Mouse (Mus musculus) limb, embryonic 11.5 days (tissue): Measurements from ENCODE around the gene Slc9c1. TPM values are rescaled to one million over a fixed set of nuclear protein-coding genes. Genes with fewer than 3 reads are reported as not detected.
"Not testable (repeated sequence)": the region's sequence is repeated elsewhere in the genome, so short reads cannot be mapped to it uniquely, and the experiment has no call there.

Source experiments
- ATAC-seq: fragments of 200-750 bp; cut with Nextera tagmentation; 2 replicates; pipeline ENCODE4 v1.8.0; 2017; ENCODE audit warnings: low read depth; ENCODE audit not compliant: insufficient number of reproducible peaks, low FRiP score, low TSS enrichment
- DNase-seq: peaks from one replicate; pipeline ENCODE4 v3.0.0-alpha.2; 2015; ENCODE audit warnings: low spot score
- H3K27ac ChIP-seq: fragments of 300-500 bp; sonication (generic); replicated peaks from 2 replicates; pipeline ENCODE4 v1.5.1; 2014; ENCODE audit warnings: low read depth, mild to moderate bottlenecking, low read length
- H3K27me3 ChIP-seq: fragments of 300-500 bp; sonication (generic); 2 replicates; pipeline ENCODE4 v1.6.1; 2014; ENCODE audit warnings: mild to moderate bottlenecking, low read length, mixed read lengths; ENCODE audit not compliant: control insufficient read depth, insufficient read depth
- H3K36me3 ChIP-seq: fragments of 300-500 bp; sonication (generic); 2 replicates; pipeline ENCODE4 v1.6.1; 2014; ENCODE audit warnings: mild to moderate bottlenecking, low read length, moderate library complexity, mixed read lengths; ENCODE audit not compliant: control insufficient read depth, insufficient read depth
- H3K4me1 ChIP-seq: fragments of 300-500 bp; sonication (generic); 2 replicates; pipeline ENCODE4 v1.6.1; 2014; ENCODE audit warnings: low read length, mixed read lengths; ENCODE audit not compliant: control insufficient read depth, insufficient read depth
- H3K4me2 ChIP-seq: fragments of 300-500 bp; sonication (generic); 2 replicates; pipeline ENCODE4 v1.6.1; 2014; ENCODE audit warnings: low read depth, mild to moderate bottlenecking, moderate library complexity; ENCODE audit not compliant: severe bottlenecking
- H3K4me3 ChIP-seq: fragments of 300-500 bp; sonication (generic); 2 replicates; pipeline ENCODE4 v1.5.1; 2014; ENCODE audit warnings: low read depth, low read length
- H3K9ac ChIP-seq: fragments of 300-500 bp; sonication (generic); 2 replicates; pipeline ENCODE4 v1.6.1; 2014; ENCODE audit warnings: mild to moderate bottlenecking, low read length
- H3K9me3 ChIP-seq: fragments of 300-500 bp; sonication (generic); 2 replicates; pipeline ENCODE4 v1.6.1; 2016; ENCODE audit warnings: low read length; ENCODE audit not compliant: control insufficient read depth
- WGBS: fragments of 180-500 bp; shearing (Covaris S2); extraction: QIAGEN DNeasy Blood & Tissue Kit; methylation state at CpG from one replicate; pipeline ENCODE4 v1.1.7; 2014; 5-methylcytosine and 5-hydroxymethylcytosine counted together
- polyA plus RNA-seq: library from polyadenylated mRNA; unstranded; fragments of >200 nt; fragmentation: Nextera tagmentation; extraction: Ambion mirVana; gene quantifications from 2 replicates; pipeline ENCODE4 v1.2.1, GENCODE M21; 2014

Slc9c1 gene
- polyA plus RNA-seq: not detected in 2 replicates

DNA sequence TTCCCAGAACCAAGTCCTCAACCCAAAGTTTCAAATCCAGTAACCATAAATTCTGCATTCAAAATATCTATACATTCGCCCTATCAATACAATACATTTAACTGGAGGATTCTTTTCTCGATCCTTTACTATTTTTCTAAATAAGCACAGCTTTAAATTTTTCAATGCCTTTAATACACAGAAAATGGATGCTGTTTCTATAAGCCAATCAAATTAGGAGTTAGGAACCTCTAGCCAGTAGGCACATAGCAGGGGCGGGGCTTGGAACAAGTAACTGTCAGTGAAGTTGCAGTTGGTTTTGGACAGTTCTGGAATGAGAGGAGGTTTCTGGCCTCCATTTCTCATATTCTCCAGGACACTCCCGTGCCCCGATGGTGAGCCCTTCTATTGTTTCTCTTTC, at the start of gene Slc9c1:
Gene Slc9c1, plus strand, starts transcription at position 301 of the 400 bp plus-strand sequence.
- Histone ChIP-seq H3K9me3 (no peaks in the 10 kb centered on the region), H3K4me2 (no peak within 1 kb of the TSS), H3K27ac (no peak within 1 kb of the TSS), H3K27me3 (no peaks in the 10 kb centered on the region), H3K4me1 (no peaks in the 10 kb centered on the region), H3K4me3 (no peak within 1 kb of the TSS), H3K36me3 (no peaks in the 10 kb centered on the region), H3K9ac (no peak within 1 kb of the TSS)
- no peak for DNase-seq
- ATAC-seq: no peak
- 88% methylated on average over 5 of the region's 5 CpGs for WGBS

DNA sequence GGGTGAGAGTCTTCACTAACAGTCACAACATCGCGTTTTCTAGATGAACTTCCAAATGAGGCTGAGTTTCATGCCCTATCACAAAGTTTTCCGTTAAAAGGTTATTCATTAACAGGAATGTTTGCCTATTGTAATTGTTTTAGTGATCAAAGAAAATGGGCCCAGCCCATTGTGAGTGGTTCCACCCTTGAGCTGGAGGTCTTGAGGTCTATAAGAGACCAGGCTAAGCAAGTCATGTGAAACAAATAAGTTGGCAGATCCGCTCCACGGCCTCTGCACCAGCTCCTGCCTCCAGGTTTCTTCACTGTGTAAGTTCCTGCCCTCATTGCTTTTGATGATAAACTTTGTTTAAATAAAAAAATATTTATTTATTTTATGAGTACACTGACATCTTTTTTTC, 42.2 kb upstream of the Slc9c1 start, which contains the start of gene Gm609:
Gene Gm609, minus strand, starts transcription at position 43 of the 400 bp plus-strand sequence.
- WGBS: 87% methylated on average over 5 of the region's 5 CpGs
- DNase-seq: no peak
- Histone ChIP-seq H3K9me3 (no peaks in the 10 kb centered on the region), H3K36me3 (no peaks in the 10 kb centered on the region), H3K4me3 (no peak within 1 kb of the TSS), H3K9ac (no peak within 1 kb of the TSS), H3K27me3 (no peaks in the 10 kb centered on the region), H3K27ac (no peak within 1 kb of the TSS), H3K4me1 (no peaks in the 10 kb centered on the region), H3K4me2 (no peak within 1 kb of the TSS)
- ATAC-seq: no peak

DNA sequence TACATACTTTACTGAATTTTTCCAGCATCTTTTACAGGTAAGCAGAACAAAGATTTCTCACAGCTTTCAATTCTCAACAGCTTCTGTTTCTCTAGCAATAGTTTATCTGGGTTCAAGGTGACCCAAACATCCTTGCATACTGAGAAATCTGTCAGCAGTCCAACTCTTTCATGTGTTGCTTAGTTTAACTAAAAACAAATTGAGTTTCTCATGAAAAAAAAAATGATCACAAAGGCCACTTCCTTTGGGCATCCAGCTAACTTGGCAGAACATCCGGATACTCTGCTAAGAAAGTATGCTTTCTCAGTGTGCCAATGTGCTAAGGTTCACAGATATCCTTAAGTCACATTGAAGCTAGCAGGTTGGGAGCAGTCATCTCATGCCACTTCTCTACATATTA, 39.8 kb upstream of the Slc9c1 start:
- H3K4me2 ChIP-seq: no peak overlapping the region
- no peaks in the 10 kb centered on the region for H3K27me3 ChIP-seq
- DNase-seq (no peak), ATAC-seq (no peak)
- no peak overlapping the region for H3K4me3 ChIP-seq
- H3K9ac ChIP-seq: no peak overlapping the region
- no peaks in the 10 kb centered on the region for H3K9me3 ChIP-seq
- H3K27ac ChIP-seq: no peak overlapping the region
- H3K4me1 ChIP-seq: no peaks in the 10 kb centered on the region
- 95% methylated on average over 1 of the region's 1 CpGs for WGBS
- no peaks in the 10 kb centered on the region for H3K36me3 ChIP-seq

DNA sequence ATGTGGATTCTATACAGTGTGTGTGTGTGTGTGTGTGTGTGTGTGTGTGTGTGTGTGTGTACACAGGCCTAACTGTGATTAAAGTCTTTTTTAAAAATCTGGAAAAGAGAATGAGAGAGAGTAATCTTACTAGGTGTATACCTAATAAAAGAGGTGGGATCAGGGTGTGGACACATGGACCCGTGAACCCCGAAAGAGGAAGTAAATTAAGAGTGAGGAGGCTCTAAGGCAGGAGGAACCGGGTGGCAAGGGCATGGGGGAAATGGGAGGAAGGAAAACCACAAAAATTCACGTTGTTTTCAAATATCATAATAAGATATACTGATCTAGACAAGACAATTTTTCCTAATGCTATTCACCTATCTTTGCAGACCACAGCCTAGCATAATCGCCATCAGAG, 9.6 kb upstream of the Slc9c1 start:
- no peak for ATAC-seq
- H3K36me3 ChIP-seq: no peaks in the 10 kb centered on the region
- 80% methylated on average over 5 of the region's 5 CpGs for WGBS
- no peak overlapping the region for H3K4me3 ChIP-seq
- no peaks in the 10 kb centered on the region for H3K4me1 ChIP-seq
- no peaks in the 10 kb centered on the region for H3K9me3 ChIP-seq
- no peak for DNase-seq
- H3K9ac ChIP-seq: no peak overlapping the region
- no peak overlapping the region for H3K27ac ChIP-seq
- no peaks in the 10 kb centered on the region for H3K27me3 ChIP-seq
- H3K4me2 ChIP-seq: no peak overlapping the region

DNA sequence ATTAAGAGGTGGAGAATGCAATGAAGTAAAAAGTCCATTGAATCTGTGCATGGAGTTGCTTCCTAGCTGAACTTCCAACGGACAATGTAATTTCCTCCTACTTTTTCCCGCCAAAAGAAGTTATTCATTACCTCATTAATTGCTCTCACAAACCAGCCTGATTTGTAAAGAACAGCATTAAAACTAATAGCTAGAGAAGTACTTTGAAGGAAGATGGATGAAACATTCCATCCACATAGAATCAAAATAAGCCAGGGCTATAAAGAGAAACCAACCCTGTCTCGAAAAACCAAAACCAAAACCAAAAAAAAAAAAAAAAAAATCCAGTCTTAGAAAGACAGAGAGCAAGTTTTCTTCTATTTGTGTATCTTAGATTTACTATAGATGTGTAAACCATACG, 3.2 kb upstream of the Slc9c1 start, which contains the start of gene Gm17783:
Gene Gm17783, minus strand, starts transcription at position 101 of the 400 bp plus-strand sequence.
- ATAC-seq: no peak
- Histone ChIP-seq H3K9ac (no peak within 1 kb of the TSS), H3K27me3 (no peaks in the 10 kb centered on the region), H3K27ac (no peak within 1 kb of the TSS), H3K4me3 (no peak within 1 kb of the TSS), H3K9me3 (no peaks in the 10 kb centered on the region), H3K36me3 (no peaks in the 10 kb centered on the region), H3K4me2 (no peak within 1 kb of the TSS), H3K4me1 (no peaks in the 10 kb centered on the region)
- WGBS: 92% methylated on average over 4 of the region's 4 CpGs
- DNase-seq: no peak

DNA sequence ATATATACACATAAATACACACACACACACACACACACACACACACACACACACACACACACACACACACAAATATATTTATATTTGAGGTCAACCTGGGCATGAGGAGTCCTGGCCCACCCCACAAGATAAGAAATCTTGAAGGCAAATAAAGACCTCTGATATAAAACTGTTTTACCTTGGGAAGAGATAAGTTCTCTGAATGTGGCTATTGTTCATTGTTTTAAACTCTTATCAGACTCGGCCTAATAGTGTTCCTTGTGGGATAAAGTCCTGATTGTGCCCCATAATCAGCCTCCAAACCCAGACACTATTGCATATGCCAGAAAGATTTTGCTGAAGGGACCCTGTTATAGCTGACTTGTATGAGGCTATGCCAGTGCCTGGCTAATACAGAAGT, 3.2 kb downstream of the Slc9c1 start:
- not testable (repeated sequence) for H3K4me3 ChIP-seq, H3K4me2 ChIP-seq, H3K9ac ChIP-seq, H3K27me3 ChIP-seq, DNase-seq, H3K4me1 ChIP-seq, ATAC-seq, H3K9me3 ChIP-seq, H3K36me3 ChIP-seq, H3K27ac ChIP-seq
- 90% methylated on average over 1 of the region's 1 CpGs for WGBS

DNA sequence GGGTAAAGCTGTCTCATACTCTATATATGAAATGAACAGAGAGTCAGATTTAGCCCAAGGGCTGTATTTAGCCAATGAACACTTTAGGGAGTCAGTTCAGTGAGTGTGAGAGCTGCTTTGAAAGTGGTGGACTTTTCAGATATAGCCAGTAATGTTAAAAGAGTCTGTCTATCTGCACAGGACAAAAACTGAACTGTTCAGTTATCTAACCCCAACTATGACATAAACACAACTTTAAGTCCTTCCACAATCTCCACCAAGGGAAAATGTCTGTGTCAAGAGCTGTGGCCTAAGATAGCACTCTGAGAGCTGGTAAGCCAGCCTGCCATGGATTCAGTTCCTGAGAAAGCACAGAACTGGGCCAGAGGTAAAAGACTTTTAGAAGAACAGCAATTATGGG, 7.0 kb downstream of the Slc9c1 start:
- ATAC-seq (no peak), DNase-seq (no peak)
- no peaks in the 10 kb centered on the region for H3K4me1 ChIP-seq
- H3K9ac ChIP-seq: no peak overlapping the region
- H3K4me2 ChIP-seq: no peak overlapping the region
- H3K9me3 ChIP-seq: no peaks in the 10 kb centered on the region
- H3K4me3 ChIP-seq: no peak overlapping the region
- H3K27me3 ChIP-seq: no peaks in the 10 kb centered on the region
- H3K36me3 ChIP-seq: no peaks in the 10 kb centered on the region
- no peak overlapping the region for H3K27ac ChIP-seq

DNA sequence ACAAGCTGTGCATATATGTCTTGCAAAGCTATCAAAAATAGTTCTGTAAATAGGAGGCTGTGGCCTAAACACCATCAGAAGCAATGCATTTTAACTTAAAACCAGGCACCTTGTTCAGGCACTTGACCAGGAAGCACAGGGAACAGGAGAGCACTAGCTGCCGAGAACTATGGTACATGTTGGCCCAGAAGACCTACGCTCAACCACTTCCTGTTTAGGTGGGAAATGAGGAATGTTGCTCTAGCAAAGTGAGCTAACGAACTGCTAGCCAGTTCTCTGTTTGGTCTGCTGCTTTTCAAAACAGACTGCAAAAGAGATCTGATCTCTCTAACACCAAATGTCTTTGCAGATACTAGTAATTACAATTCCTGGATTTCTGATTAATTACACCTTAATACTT, 9.2 kb downstream of the Slc9c1 start:
- H3K9ac ChIP-seq: no peak overlapping the region
- no peak for DNase-seq
- H3K27me3 ChIP-seq: no peaks in the 10 kb centered on the region
- no peaks in the 10 kb centered on the region for H3K9me3 ChIP-seq
- no peak overlapping the region for H3K27ac ChIP-seq
- no peak overlapping the region for H3K4me2 ChIP-seq
- WGBS: 68% methylated on average over 3 of the region's 3 CpGs
- H3K36me3 ChIP-seq: no peaks in the 10 kb centered on the region
- ATAC-seq: no peak
- H3K4me1 ChIP-seq: no peaks in the 10 kb centered on the region
- no peak overlapping the region for H3K4me3 ChIP-seq

DNA sequence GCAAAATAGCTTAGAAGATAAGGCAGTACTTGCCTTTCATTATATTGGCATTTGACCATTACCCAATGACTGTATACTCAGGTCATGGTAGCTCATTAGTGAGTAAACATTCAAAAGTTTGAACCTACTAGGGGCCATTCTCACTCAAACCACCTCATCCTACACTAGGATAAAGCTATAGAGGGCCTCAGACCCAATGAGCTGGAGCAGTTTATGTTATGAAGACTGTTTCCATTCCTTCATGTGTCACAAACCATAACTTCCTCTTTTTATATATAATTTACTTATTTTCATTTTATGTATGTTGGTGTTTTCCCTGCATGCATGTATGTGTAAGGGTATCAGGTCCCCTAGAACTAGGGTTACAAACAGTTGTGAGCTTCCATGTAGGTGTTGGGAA, 12.9 kb downstream of the Slc9c1 start:
- no peak for ATAC-seq
- Histone ChIP-seq H3K27me3 (no peaks in the 10 kb centered on the region), H3K9ac (no peak overlapping the region), H3K4me1 (no peaks in the 10 kb centered on the region), H3K9me3 (no peaks in the 10 kb centered on the region), H3K4me2 (no peak overlapping the region), H3K27ac (no peak overlapping the region), H3K36me3 (no peaks in the 10 kb centered on the region), H3K4me3 (no peak overlapping the region)
- no peak for DNase-seq
